13 mouse cellular contexts compared by ENCODE assay signal in genomic region chr4:41225412-41225811, GRCm38 (mm10). TPM values are rescaled to one million over a fixed set of nuclear protein-coding genes. Genes with fewer than 3 reads are reported as not detected.
DNase-seq lines count a peak whose midpoint lies in the region; ATAC-seq and TF ChIP-seq lines count a peak whose summit lies in the region.
"Had no signal": no experiment of that assay in that cellular context is flagged by ENCODE, and none has a peak within 500 bp of the region (broad histone marks: within the 10 kb centered on the region; RNA-seq: fewer than 3 reads in every experiment).

No protein-coding gene starts in this region.

- no peaks in the 10 kb centered on the region for H3K4me1 ChIP-seq in hindbrain, postnatal 0 days (ENCODE audit: insufficient read depth, low read length)
- H3K4me1 ChIP-seq in hindbrain, embryonic 10.5 days (replicated peaks), result no peaks in the 10 kb centered on the region
- H3K4me1 ChIP-seq: forebrain, embryonic 10.5 days; heart, embryonic 15.5 days; liver, embryonic 13.5 days had no signal

- ATAC-seq in hindbrain, postnatal 0 days, result no peak

- H3K27ac ChIP-seq in hindbrain, postnatal 0 days, result no peak overlapping the region
- H3K27ac ChIP-seq in hindbrain, embryonic 10.5 days, result no peak overlapping the region
- H3K27ac ChIP-seq: forebrain, embryonic 10.5 days; heart, embryonic 15.5 days; liver, embryonic 13.5 days had no signal

- peaks cover 41% of the 10 kb centered on the region for H3K36me3 ChIP-seq in hindbrain, postnatal 0 days (ENCODE audit: insufficient read depth, low read length)
- peaks cover 99% of the 10 kb centered on the region for H3K36me3 ChIP-seq in hindbrain, embryonic 10.5 days

- H3K9ac ChIP-seq in hindbrain, postnatal 0 days (replicated peaks; ENCODE audit: low read length), result no peak overlapping the region
- H3K9ac ChIP-seq: heart, embryonic 15.5 days; liver, embryonic 13.5 days had no signal

- H3K9me3 ChIP-seq in hindbrain, postnatal 0 days (ENCODE audit: low read length), result no peaks in the 10 kb centered on the region
- no peaks in the 10 kb centered on the region for H3K9me3 ChIP-seq in hindbrain, embryonic 10.5 days
- H3K9me3 ChIP-seq: forebrain, embryonic 10.5 days; heart, embryonic 15.5 days; liver, embryonic 13.5 days had no signal

- TF ChIP-seq CTCF in hindbrain, postnatal 0 days (IDR thresholded peaks at IDR 0.05; ENCODE audit: low read depth), result peak; percentile 55

- no peaks in the 10 kb centered on the region for H3K27me3 ChIP-seq in hindbrain, postnatal 0 days (ENCODE audit: insufficient read depth, low read length)
- no peaks in the 10 kb centered on the region for H3K27me3 ChIP-seq in hindbrain, embryonic 10.5 days (ENCODE audit: insufficient read depth, poor library complexity, severe bottlenecking)
- H3K27me3 ChIP-seq: heart, embryonic 15.5 days; liver, embryonic 13.5 days had no signal

- H3K4me2 ChIP-seq in hindbrain, postnatal 0 days (ENCODE audit: low read depth, low read length), result no peak overlapping the region
- H3K4me2 ChIP-seq: heart, embryonic 15.5 days; liver, embryonic 13.5 days had no signal

- H3K4me3 ChIP-seq in hindbrain, postnatal 0 days (ENCODE audit: low read length), result no peak overlapping the region
- H3K4me3 ChIP-seq in hindbrain, embryonic 10.5 days, result no peak overlapping the region
- H3K4me3 ChIP-seq: forebrain, embryonic 10.5 days; heart, embryonic 15.5 days; liver, embryonic 13.5 days had no signal

- WGBS in hindbrain, postnatal 0 days, result 65% methylated on average over 1 of the region's 1 CpGs
- 88% methylated on average over 1 of the region's 1 CpGs for WGBS in hindbrain, embryonic 10.5 days

- peak; percentile 59 for DNase-seq in hindbrain, postnatal 0 days (ENCODE audit: low spot score)
- no peak for DNase-seq in hindbrain, embryonic 10.5 days (ENCODE audit: low spot score)
- DNase-seq in thymus, postnatal 0 days (ENCODE audit: low spot score), result peak; percentile 33
- no peak for DNase-seq in thymus, adult 18-20 months
- DNase-seq in c-Kit-positive CD71-positive TER-119-positive erythroid progenitor cells, embryonic 14.5 days (ENCODE audit: low spot score), result peak; percentile 15
- no peak for DNase-seq in right cerebral cortex, postnatal 10 days (ENCODE audit: low spot score in 2 of 2)
- no peak for DNase-seq in left cerebral cortex, adult 8-10 months (ENCODE audit: low spot score in 2 of 2)
- DNase-seq: cerebellum, adult 11-12 months; kidney, postnatal 4 days; liver, embryonic 13.5 days; thymus, postnatal 36 days had no signal

RNA-seq across cellular contexts. Expression of gene Ubap2, which starts 49.5 kb away (rescaled TPM):
- 19.3 and 33.8 TPM in 2 replicates for total RNA-seq in hindbrain, postnatal 0 days (2014; rRNA removed)
- 27.2 and 31.0 TPM in 2 replicates for polyA plus RNA-seq in hindbrain, postnatal 0 days (2015; fragmentation: Nextera tagmentation; extraction: Ambion mirVana)
- 85.8 and 89.3 TPM in 2 replicates for polyA plus RNA-seq in hindbrain, embryonic 10.5 days (2016; fragmentation: Nextera tagmentation; extraction: Ambion mirVana)
- 32.1 and 37.7 TPM in 2 replicates for polyA plus RNA-seq in thymus, postnatal 0 days (2015; fragmentation: Nextera tagmentation; extraction: Ambion mirVana)
- 10 to 100 TPM; 38.8 to 46.3 (median 45.3) TPM for total RNA-seq in left cerebral cortex, adult 8-10 months (2022)

Comparison
In these comparisons a context has a peak if more than half of its experiments do, and no peak if none do; other contexts are left out.
1. DNase-seq: peak in hindbrain, postnatal 0 days (single experiment), thymus, postnatal 0 days (single experiment) and c-Kit-positive CD71-positive TER-119-positive erythroid progenitor cells, embryonic 14.5 days (single experiment); none in hindbrain, embryonic 10.5 days (single experiment), thymus, adult 18-20 months (0 of 2), right cerebral cortex, postnatal 10 days (0 of 2) and left cerebral cortex, adult 8-10 months (0 of 2).